Mouse (Mus musculus): ENCODE data around the gene Pcyt1a. TPM values are rescaled to one million over a fixed set of nuclear protein-coding genes. Genes with fewer than 3 reads are reported as not detected.

Pcyt1a gene
- polyA plus RNA-seq, 1 experiment from 2014 or later, result 14.8 TPM

DNA sequence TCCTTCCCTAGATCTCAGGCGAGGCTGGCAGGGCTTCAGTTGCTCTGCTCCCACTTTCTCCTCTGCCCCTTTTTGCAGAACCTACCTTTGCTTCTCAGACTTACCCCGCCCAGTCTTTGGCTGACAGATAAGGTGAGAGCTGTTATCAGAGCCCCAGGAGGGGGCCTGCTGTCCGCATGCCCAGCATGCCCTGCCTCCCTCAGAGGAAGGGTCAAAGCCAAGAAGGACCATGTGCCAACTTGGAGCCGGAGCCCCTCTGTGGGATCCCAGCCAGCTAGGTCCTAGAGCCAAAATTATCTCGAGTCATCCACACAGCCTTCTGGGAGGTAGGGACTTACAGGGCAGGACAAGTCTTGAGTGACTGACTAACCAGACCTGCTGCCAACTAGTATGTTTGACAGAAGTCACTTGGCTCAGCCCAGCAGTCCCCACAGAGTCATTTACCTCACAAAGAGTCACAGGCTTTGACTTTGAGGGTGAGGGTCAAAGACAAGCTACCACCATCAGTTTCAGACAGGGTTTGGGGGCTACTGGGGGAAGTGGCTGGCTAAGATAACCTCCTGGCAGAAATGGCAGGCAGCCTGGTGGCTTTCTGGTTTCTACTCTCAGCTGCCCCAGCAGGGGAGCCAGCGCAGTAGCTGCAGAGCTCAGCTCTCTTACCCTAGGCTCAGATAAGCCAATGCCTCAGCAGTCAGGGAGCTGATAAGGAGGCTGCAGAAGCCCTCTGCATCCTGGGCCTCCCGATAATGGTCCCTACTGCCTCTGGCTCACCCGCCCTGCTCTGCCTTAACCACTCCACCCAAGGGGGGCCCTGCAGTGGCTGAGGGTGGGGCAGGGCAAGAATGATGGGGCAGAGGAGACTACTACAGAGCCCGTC lies 78.6 kb downstream of the Pcyt1a start:
- DNase-seq (ENCODE audit: low spot score), result peak; percentile 51

GRCm38 (mm10) chr16:32510399-32511337 lies 79.9 kb downstream of the Pcyt1a start:
- no peak for DNase-seq (ENCODE audit: low spot score)

DNA sequence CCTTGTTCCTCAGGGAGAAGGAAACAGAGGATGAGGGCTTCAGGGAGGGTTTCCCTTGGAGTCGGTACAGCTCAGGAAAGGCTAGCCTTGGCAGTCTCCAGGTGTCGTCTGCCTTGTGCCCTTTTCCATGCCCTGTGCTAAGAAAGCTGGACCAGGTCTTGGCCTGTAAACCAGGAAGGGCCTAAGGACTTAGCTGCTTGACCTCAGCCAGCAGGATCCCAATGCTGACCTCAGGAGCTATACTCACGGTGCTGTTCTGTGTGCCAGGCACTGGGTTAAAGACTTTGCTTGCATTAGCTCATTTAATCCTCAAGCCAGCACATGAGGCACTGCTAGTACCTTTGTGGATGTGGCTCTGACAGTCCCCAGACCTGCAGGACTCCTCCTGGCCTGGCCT lies 80.6 kb downstream of the Pcyt1a start:
- DNase-seq (ENCODE audit: low spot score), result no peak

GRCm38 (mm10) chr16:32511827-32512490 lies 81.2 kb downstream of the Pcyt1a start:
- DNase-seq (ENCODE audit: low spot score), result no peak

GRCm38 (mm10) chr16:32512921-32513320 lies 82.2 kb downstream of the Pcyt1a start:
- no peak for DNase-seq (ENCODE audit: low spot score)

- no peak for DNase-seq (ENCODE audit: low spot score)
Measured at GRCm38 (mm10) chr16:32513401-32513800, 82.7 kb downstream of the Pcyt1a start.

DNA sequence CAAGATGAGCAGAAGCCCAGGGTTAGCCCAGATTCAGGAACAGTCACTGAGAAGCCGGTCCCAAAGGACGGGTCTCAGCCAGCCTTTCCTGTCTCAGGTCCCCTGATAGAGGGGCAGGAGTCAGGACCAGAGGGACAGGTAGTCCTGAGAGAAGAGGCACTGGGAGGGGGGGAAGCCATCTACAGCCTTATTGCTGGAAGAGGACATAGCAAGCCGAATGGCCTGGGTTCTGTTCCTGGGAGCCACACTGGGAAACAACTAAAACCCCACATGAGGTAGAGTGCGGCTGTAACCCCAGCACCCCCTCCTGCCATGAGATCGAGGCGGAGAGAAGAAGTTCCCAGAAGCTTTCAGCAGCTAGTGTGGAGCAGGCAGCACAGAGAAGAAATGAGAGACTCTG lies 83.2 kb downstream of the Pcyt1a start:
- DNase-seq (ENCODE audit: low spot score), result no peak

DNA sequence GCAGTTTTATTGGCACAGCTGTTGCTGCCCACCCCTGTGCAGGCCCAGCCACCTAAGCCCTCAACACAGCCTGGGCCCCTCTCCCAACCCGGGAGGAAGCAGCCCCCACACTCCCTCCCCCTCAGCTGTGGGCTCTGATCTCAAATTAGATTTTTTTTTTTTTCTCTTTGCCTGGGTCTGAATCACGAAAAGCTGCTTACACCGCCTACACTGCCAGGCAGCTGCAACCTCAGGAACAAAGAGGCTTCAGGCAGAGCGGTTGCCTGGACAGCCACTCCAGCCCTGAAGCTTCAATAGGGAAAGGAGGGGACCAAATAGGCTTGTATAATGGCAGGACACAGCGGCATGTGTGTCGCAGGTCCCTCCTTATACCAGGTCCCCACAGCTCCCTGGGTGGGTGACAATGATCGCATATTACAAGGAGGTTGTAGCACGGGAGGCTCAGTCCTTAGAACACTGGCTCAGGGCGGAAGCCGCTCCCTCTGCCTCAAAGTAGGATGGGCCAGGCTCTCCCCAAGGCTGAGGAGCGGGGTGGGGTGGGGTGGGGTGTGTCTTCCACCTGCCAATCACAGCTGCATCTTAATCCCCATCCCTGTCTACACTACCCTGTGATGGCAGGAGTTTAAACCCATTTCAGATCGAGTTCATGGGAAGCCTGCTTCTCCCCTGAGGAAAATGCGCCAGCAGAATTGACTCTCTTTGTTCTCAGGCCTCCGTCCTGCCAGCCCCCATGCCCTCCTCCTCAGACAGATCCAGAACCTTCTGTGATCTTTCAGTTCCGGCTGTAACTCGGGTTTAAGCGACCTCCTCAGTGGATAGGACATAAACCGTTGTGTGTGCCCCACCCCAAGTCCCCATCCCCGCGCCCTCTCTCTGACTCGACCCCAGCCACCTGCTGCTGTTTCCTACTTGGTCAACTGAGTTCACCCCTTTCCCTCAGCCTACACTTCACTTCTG lies 85.6 kb downstream of the Pcyt1a start:
- DNase-seq (ENCODE audit: low spot score), result peak; percentile 81

GRCm38 (mm10) chr16:32517785-32518481 lies 87.2 kb downstream of the Pcyt1a start:
- DNase-seq (ENCODE audit: low spot score), result no peak

DNA sequence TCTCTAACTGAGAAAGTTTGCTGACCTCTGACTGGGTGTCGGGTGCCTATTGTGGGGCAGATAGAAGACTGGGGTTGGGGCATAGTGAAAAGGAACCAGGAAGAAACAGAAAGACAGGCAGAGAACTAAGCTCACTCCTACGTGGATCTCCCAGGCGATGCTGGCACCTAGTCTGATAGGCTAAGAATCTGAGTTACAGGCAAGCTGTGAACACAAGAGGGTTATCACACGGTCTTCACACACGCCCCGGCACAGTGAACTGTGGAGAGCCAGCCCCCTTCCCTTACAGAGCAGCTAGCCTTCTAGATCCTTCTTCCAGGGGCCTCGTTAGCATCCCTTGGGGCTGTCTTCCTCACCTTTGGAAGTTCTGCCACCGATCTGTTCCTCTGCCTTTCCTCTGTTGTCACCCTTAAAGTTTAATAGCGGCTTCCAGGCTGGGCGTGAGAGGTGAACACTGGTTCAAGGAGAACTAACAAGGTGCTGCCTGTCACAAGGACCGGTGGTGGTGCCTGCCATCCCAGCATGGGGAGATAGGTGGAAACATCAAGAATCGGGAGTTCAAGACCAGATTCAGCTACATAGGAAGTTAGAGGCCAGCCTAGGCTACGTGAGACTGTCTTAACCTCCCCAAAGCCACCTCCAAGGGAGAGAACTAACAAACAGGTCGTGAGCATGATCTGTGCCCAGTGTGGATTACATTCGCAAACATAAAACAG lies 89.1 kb downstream of the Pcyt1a start:
- DNase-seq (ENCODE audit: low spot score), result peak; percentile 32

DNA sequence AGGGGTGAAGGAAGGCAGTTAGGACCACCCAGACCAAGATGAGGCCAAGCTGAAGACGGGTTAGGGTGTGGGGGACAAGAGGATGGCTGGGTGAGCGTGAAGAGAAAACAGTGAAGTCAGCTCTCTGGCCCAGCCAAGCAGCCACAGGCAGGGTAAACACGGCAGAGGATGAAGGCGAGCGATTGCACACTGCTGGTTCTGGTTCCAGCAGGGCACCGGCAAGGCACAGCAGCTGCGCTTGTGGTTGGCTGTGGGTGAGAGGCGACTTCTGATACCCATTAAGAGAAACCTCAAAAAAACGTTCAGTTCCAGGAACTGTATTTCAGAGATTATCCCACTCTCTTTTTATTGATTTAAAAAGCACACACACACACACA lies 89.6 kb downstream of the Pcyt1a start:
- DNase-seq (ENCODE audit: low spot score), result peak; percentile 74

GRCm38 (mm10) chr16:32522578-32523194 lies 92.0 kb downstream of the Pcyt1a start:
- no peak for DNase-seq (ENCODE audit: low spot score)

- DNase-seq (ENCODE audit: low spot score), result no peak
Measured at GRCm38 (mm10) chr16:32523462-32524243, 92.9 kb downstream of the Pcyt1a start.

GRCm38 (mm10) chr16:32524244-32524615 lies 93.5 kb downstream of the Pcyt1a start:
- DNase-seq (ENCODE audit: low spot score), result no peak

All from thymus, postnatal 0 days (tissue).